Mouse (Mus musculus) liver, postnatal 0 days (tissue): ENCODE results near the gene Trim50.

Experiments
- CTCF ChIP-seq: sonication (generic); IDR thresholded peaks from 2 replicates; pipeline ENCODE4 v1.5.1; 2016; ENCODE audit warnings: antibody characterized with exemption, low read depth
- EP300 ChIP-seq: IDR thresholded peaks from 2 replicates; pipeline ENCODE4 v1.6.1; 2016; ENCODE audit warnings: antibody characterized with exemption, low read depth, mild to moderate bottlenecking

DNA sequence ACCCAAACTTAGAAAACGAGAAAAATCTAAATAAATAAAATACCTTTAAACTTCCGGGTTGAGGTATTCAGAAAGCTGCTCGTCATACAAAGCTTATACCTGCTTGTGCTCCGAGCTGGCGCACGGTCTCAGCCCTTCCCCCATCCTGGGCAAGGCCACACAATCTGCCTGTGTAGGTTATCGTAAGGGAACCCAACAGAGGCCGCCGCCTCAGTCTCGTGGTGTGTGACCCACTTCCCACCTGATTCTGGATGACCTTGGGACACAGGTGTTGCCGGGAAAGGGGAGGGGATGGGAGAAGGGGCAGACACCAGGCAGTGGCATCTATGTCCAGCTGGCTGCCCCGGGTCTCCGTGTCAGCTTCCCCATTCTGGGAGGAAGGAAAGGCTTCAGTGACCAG, 1.5 kb upstream of the Trim50 start:
- no peak for TF ChIP-seq CTCF
- TF ChIP-seq EP300, result no peak
